Mouse (Mus musculus) inflammation-experienced regulatory T-cells, adult 6 months (primary cell): Measurements from ENCODE around the gene Olfr740. TPM values are rescaled to one million over a fixed set of nuclear protein-coding genes. Genes with fewer than 3 reads are reported as not detected.

Experiments used
- ATAC-seq: one replicate; pipeline ENCODE4 v1.8.0; 2017
- polyA plus RNA-seq, 3 experiments: library from polyadenylated mRNA; unstranded; fragments of 100-300 nt; shearing (Covaris generic); gene quantifications; one replicate each; pipeline ENCODE4 v1.2.1; 2017

The Olfr740 gene
- not detected for polyA plus RNA-seq

GRCm38 (mm10) chr14:50445245-50445644 lies at the start of gene Olfr740:
Gene Olfr740 (plus strand): TSS chr14:50445545.
- no peak for ATAC-seq

- ATAC-seq, result no peak
Measured at GRCm38 (mm10) chr14:50407268-50407667, 38.1 kb upstream of the Olfr740 start, which contains the start of gene Olfr738. Gene Olfr738 (plus strand): TSS chr14:50407568.

- ATAC-seq, result no peak
Measured at GRCm38 (mm10) chr14:50418326-50418725, 27.0 kb upstream of the Olfr740 start, which contains the start of gene Olfr739. Gene Olfr739 (plus strand): TSS chr14:50418626.

GRCm38 (mm10) chr14:50472438-50472837 lies 27.1 kb downstream of the Olfr740 start, which contains the start of gene Olfr741:
Gene Olfr741 (plus strand): TSS chr14:50472738.
- ATAC-seq, result no peak

GRCm38 (mm10) chr14:50478406-50478805 lies 33.1 kb downstream of the Olfr740 start:
- no peak for ATAC-seq

- no peak for ATAC-seq
Measured at GRCm38 (mm10) chr14:50503300-50503699, 58.0 kb downstream of the Olfr740 start, which contains the start of gene Olfr742. Gene Olfr742 (plus strand): TSS chr14:50503600.

Other genes with a start within 250 kb of the Olfr740 start
- not detected for gene Olfr731, start 203.7 kb upstream of the Olfr740 start, polyA plus RNA-seq
- gene Olfr732, start 161.3 kb upstream of the Olfr740 start, polyA plus RNA-seq, result not detected
- not detected for gene Olfr733, start 144.0 kb upstream of the Olfr740 start, polyA plus RNA-seq
- not detected for gene Olfr734, start 118.8 kb upstream of the Olfr740 start, polyA plus RNA-seq
- not detected for gene Olfr735, start 96.7 kb upstream of the Olfr740 start, polyA plus RNA-seq
- under 1 TPM in 1 of 3 experiments, not detected in 2; 0.20 TPM for gene Tlr11, start 87.6 kb upstream of the Olfr740 start, polyA plus RNA-seq
- not detected for gene Olfr736, start 64.4 kb upstream of the Olfr740 start, polyA plus RNA-seq
- not detected for gene Olfr738, start 38.0 kb upstream of the Olfr740 start, polyA plus RNA-seq
- gene Olfr739, start 26.9 kb upstream of the Olfr740 start, polyA plus RNA-seq, result not detected
- gene Olfr741, start 27.2 kb downstream of the Olfr740 start, polyA plus RNA-seq, result not detected
- not detected for gene Olfr742, start 58.1 kb downstream of the Olfr740 start, polyA plus RNA-seq
- gene Olfr743, start 76.3 kb downstream of the Olfr740 start, polyA plus RNA-seq, result not detected
- not detected for gene Olfr744, start 169.3 kb downstream of the Olfr740 start, polyA plus RNA-seq
- not detected for gene Olfr745, start 193.8 kb downstream of the Olfr740 start, polyA plus RNA-seq
- gene Olfr746, start 201.5 kb downstream of the Olfr740 start, polyA plus RNA-seq, result not detected
- not detected for gene Olfr747, start 247.7 kb downstream of the Olfr740 start, polyA plus RNA-seq